Mouse (Mus musculus) mature B cell (primary cell): Measurements from ENCODE around the gene Hpse.

Experiments
- in situ Hi-C: fragments of 300-500 bp; cut with MboI; formaldehyde crosslinking; loops from 2 replicates; pipeline ENCODE4 v1.14.3; 2019

Gene Hpse

DNA sequence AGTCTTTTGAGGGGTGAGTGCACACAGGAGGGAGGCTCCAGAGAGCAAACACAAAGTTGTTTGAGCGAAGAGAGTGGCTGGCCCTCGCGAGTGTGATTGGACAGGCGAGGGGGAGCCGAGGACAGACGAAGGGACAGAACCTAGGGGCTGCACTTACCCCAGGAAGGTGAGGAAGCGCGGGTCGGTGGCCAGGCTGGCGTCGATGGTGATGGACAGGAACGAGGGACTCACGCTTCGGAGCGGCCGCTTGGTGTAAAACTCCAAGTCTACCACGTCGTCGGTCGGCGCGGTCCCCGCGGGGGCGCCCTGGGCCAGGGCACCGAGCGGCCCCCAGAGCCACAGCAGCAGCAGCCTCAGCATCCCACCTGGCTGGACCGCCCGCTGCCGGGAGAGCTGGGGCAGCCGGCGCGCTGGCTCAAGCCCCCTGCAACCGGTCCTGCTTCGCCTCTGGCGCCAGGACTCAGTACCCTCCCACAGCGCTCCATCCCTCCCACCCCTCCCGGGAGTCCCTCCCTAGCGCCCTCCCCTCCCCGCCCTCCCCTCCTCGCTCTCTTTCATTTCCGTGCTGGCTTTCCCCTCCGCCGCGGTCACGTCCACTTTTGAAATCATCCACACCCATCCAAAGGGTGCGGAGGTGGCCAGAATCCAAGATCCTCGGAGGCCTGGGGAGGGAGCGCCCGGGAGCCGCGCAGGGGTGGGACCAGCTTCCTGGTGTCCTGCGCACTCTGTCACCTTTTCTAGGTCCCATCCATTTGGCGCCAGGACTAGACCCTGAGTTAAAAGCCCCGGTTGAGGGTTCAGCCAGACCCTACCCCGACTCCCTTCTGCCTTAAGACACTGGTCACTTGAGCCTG lies at the start of gene Hpse:
Hpse (minus strand) TSS at position 482 of the 854 bp plus-strand sequence.
- in situ Hi-C loops = no loop called here

DNA sequence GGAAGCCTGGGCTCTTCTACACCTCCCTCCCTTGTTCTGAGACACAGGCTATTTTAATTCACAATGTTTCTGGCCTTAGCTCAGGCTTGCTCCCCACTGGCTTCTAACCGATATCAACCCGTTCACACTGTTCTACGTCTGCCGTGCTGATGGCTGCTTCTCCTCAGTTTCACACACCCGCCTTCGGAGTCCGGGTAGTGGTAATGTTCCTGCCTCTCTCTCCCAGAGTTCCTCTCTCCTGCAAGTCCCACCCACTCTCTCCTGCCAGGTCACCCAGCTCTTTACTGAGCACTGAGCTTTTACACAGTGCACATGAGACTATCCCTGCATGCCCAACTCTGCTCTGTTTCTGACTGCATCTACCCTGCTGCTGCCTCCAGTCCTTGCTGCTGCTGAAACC lies 46.5 kb upstream of the Hpse start:
- in situ Hi-C loops = no loop called here

DNA sequence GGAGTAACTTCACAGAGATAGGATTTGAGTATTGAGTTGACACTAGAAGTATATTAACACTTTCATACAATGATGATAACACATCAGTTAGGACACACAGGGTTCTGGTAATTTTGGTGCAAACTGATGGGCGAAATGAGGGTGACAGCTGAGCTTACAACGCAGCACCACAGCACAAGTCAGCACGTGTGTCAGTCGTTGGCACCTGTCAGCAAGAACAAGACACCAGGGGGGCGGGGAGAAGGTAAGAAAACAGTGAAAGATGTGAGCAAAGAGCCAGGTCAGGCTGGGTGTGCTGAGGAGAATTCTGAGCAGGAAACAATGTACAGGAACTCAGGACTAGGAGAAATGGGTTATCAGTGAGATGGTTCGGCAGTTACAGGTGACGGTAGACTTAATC lies 42.2 kb upstream of the Hpse start:
- in situ Hi-C loops = no loop called here

DNA sequence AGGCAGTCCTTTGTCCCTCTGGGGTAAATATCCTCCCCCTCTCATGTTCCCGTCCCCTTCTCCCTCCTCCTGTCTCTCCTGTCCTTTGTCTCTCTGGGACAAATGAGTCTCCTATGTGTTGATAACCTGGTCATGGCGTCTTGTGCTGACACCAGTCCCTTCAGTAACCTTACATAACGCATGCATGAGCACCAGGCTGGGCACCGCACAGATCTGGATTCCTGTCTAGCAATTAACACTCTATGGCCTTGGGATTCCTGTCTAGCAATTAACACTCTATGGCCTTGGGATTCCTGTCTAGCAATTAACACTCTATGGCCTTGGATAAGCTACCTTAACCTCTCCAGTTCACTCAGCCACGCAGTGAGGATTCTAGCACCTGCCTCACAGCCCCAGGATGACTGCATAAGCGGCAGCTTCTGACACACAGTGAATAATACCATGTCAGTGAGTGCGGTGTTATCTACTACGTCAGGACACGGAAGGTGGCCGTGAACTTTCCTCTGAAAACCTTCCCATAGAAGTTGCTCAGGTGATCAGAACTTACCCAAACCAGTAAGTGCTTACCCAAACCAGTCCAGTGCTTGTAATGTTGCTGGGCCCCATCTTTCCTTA lies 40.6 kb upstream of the Hpse start:
- in situ Hi-C loops = no loop called here

DNA sequence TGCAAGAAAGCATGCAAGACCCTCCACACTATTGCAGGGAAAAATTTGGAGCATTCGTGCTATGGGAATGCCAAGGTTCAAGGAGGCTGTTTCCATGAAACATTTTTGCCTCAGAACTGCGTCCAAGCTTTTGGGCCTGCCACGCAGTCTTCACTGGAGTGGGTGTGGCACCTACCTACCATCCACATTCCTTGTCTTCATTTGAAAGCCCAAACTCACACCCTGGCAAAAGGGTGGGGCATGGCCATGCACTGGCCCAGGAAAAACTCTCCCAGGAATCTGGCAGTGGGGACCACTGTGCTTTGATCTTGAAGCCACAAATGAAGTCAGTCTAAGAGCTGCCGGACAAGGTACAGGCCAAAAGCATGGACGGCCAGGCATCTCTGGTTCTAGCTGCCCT lies 38.6 kb upstream of the Hpse start:
- in situ Hi-C loops = no loop called here

DNA sequence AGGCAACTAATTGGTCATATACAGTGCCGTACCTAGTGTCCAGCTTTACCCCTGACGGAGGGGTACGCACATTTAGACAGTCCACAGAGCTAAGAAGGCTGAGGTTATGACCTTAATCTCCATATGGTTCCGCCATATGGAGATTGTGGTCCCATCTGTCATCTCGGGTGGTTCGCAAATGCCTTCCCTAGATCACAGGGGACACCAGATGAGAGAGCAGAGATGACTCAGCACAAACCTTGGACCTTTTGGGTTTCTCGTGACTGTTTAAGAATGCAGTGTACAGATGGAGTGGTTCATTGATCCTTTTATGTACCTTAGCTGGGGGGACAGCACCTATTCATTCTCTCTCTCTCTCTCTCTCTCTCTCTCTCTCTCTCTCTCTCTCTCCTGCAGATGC lies 33.9 kb upstream of the Hpse start:
- in situ Hi-C loops = no loop called here

DNA sequence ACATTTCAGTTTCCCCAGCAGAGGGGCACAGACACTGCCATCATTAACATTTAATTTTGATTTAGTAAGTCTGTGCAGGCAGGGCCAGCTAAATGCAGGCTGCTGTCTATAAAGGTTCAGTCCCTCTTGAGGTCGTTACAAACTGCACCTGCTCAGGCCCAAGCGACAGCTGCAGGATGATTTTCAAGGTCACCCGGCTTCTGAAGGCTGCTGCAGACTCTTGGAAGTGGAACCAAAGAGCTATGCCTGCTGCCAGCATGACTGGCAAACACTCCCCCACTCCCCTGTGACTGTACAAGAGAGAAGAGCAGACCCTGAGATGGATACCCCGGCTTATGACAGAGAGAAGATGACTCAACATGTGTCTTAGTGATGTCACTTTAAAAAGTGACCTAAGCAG lies 32.1 kb upstream of the Hpse start:
- in situ Hi-C loops = no loop called here

DNA sequence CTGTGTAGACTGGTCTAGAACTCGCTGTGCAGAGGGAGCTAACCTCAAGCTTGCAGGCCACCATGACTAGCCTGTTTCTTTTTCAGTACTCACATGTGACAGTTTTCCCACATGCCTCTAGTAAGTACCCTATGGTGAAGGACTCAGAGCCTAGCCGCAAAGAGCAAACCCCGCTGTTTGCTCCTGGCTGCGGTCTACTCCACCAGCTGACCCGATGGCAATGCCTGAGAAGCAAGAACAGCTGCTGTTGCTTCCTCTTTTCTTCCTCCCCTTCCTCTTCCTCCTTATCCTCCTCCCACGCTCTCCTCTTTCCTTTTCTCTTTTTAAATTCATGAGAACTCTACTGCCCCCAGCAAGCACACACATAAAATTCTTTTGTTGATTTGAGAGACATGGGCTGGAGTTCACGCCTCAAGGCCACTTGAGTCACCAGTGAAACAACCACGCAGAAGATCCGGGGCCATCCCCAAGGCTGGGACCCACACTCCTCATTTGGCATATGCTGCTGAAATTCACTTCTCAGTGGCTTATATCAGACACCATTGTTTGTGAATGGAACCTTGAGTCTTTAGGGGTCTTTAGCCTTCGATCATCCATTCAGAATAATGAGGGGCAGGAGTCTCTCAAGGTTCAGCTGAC lies 31.2 kb upstream of the Hpse start:
- in situ Hi-C loops = no loop called here

DNA sequence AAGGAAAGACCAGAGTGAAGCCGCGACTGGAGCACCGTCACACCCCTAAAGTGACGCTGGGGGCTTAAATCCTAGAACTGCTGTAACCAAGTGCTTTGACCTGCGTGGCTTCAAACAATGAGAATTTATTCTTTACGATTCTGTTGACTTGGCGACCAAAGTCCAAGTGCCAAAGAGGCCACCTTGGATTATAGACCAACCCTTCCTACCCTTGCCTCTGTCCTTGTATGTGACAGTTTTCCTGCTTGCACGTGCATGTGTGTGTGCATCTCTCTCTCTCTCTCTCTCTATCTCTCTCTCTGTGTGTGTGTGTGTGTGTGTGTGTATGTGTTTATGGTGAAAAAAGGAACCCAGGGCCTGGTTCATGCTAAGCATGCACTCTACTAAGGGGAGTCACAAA lies 19.3 kb upstream of the Hpse start:
- in situ Hi-C loops = no loop called here

DNA sequence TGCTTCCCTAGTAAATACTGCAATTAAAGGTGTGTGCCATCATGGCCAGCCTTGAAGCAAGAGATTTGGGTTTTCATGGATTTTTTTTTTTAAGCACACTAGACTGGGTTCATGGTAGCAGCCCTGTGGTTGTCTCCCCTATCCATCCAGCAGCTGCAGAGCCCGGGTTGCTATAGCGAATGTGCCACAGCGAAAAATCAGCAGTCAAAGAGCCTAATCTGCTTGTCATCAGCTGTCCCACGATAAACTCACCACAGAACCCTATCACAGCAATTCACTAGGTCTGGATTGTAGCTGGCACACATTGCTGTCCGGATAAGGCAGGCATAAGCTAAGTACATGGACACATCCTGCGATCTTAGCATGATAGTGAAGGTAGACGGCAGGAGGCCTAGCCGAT lies 17.4 kb upstream of the Hpse start:
- in situ Hi-C loops = no loop called here

DNA sequence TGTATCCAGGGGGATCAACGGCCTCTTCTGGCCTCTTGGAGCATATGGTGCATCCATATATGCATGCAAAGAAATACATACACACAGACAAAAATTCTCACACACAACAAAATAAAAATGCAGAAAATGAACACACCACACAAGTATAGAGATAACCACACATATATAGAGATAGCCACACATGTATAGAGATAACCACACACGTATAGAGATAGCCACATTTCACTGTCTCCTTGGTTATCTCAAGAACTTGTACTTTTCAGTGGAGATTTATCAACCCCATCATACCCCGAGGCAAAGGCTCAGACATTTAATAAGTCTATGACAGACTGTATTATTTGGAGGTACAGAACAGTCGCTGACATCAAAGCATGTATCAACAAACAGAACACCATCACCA lies 15.0 kb upstream of the Hpse start:
- in situ Hi-C loops = no loop called here

DNA sequence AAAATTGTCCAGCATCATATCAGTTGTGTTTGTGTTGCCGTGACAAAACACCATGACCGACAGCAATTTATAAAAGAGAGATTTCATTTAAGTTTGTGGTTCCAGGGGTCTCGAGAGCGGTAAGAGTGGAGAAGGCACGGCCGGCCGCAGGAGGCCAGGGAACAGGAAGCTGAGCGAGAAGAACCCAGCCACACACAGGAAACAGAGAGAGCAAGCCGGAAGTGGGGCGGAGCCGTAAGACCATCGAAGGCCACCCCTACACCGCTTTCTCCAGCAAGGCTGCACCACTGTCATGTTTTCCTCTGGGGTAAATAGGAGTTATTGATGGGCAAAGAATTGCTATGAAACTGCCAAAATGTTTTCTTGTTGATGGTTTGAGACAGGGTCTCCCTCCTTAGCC lies 9.2 kb upstream of the Hpse start:
- in situ Hi-C loops = no loop called here

DNA sequence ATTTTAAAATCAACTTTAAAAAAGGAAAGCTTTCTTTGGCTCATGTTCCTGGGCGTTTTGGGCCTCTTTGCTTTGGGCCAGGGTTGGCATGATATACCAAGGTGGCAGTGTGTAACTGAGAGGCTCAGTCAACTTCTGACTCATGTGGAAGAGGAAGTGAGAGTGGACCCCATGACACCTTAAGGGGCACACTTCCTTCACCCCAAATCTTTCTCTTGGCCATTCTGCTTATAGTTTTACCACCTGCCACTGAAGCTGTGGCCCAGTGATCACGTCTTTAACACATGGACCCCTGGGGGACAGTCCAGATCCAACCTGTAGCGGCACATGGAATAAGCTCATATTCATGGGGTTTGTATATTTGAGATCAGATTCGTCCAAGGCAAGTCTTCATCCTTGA lies 6.5 kb upstream of the Hpse start:
- in situ Hi-C loops = no loop called here

DNA sequence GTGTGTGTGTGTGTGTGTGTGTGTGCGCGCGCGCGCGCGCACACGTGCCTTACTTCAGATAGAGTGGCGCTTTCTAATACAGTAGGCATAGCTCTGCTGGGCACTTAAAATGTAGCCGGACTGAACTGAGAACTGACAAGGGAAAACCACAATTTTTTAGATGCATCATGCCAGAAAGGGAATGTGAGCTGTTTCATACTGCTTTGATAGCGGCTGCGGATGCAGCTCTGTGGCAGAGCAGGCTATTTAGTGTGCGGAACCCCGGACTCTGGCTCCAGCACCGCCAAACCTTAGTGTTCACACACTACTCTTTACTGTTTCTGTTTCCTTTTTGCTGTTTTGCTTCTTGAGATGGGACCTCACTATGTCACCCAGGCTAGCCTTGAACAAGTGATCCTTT lies 2.8 kb downstream of the Hpse start:
- in situ Hi-C loops = no loop called here

DNA sequence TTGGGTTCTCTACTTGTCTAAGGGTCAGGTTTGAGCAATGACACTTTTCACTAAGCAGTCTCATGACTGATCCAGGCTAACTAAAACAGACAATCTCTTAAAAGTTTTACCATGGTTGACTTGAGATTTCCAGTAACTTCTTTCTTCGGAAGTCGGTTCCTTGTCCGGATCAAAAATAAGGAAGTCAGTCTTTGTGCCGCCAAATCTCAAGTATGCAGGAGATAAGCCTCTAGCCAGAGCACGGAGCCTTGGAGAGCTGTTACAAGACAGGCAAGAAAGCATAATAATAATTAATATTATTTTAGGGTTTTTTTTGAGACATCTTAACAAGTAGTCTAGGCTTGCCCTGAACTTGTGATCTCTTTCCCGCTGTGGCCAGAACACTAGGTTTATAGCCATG lies 8.3 kb downstream of the Hpse start:
- in situ Hi-C loops = no loop called here

DNA sequence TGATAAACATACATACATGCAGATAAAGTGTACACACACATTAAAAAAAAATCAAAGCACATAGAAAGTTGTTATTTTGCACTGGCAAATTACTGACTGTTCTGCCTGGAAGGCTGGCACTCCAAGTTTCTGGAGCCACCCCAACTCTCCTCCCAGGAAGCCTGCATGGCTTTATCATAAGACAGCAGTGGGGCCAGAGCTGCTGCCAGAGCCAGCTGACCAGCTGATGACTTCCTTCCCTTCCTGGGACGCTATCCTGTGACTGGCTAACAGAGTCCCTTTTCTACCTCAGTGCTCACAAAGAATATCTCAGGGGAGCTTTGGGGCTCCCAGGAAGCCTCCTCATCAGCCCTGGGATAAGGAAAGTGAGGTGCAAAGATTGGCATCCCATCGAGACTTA lies 9.5 kb downstream of the Hpse start:
- in situ Hi-C loops = no loop called here

DNA sequence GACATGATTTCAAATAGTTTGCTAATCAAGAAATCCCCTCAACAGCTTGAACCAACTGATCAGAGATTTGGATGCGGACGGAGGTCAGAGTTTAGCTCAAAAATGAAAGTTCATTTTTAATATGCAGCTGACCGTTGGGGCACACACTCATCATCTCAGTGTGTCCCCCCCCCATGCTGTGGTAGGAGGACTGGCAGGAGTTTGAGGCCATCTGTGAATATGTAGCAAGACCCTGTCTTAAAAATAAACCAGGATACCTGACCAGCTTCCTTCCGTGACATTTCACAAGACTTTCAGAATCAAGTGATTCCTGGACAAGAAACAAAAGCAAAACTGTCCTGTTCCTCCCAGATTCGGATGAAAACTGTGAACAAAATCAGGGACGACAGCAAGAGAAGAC lies 10.5 kb downstream of the Hpse start:
- in situ Hi-C loops = no loop called here

DNA sequence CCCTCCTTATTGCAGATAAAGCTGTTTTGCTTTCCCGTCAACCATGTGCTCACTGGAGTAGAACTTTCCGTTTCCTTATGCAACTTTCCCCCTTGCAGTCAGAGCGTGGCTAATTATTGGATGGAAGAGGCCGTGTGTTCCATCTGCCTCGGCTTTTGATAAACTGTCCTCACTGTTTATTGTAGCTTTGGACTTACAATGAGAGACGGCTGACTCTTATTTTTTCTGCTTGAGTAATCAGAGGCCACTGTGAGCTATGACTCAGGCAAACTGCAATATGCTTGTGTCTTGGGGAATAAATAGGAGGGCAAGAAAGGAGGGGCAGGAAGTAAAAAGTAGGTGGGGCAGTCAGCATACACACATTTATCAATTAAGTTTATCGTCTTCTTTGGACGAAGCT lies 12.8 kb downstream of the Hpse start:
- in situ Hi-C loops = no loop called here

DNA sequence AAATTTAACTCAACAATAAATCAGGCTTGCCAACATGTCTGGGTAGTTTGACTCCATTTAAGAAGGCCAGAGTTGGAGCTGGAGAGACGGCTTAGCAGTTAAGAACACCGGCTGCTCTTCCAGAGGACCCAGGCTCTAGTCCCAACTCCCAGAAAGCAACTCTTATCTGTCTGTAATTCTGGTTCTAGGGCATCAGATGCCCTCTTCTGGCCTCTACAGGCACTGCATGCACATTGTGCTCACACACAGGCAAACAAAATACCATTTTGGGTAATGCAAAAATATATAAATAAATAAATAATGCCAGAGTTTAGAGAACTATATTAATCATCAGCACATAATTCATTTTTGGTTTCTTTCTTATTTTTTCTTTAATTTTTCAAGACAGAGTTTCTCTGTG lies 15.2 kb downstream of the Hpse start:
- in situ Hi-C loops = no loop called here

DNA sequence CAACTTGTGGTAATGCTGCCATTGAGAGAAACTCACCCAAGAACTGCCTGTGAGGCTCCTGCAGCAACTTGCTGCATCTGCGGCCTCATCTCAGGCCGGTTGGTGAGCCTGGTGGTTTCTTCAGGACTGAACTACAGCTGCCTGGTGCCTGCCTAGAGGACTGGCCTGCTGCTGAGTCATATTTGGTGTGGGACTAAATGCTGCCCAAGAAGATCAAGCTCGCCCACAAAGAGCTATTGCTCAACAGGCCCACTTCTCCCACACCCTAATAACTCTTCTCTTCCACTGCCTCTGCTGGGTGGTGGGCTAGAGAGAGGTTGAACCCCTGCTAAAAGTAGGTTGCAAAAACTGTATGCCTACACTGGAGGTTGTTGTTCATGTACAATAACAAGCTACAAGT lies 17.2 kb downstream of the Hpse start:
- in situ Hi-C loops = no loop called here

DNA sequence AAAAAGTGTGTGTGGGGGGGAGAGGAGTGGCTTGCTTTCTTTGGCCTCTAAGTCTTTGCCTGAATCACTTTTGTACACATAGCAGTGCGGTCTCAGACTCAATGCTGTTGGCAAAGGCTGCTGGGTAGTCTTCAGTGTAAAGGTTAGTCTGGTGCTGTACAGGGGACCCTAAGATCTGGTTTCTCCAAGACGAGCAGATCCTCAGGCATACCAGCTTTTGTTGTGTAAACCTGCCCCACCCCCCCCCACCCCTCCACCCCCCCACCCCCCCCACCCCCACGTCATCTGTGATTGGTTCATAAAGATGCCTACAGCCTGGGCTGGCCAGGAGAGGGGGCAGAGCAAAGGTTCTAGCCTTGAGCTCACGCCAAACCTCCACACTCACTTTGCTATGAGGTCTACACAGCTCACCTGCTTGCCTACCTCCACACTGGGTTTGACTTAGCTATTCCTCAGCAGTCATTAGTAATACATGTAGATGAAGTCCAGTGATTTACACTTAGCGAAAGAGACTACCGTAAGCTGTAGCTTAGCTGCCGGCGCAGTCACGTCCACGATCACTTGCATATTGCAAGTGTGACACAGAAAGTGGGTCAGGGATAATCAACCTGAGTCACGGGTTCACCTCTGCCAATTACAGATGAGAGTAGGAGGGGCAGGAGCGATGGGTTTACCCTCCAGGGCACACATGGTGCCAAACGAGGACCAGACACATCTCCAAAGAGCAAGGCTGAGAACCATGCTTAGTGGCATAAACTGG lies 18.5 kb downstream of the Hpse start:
- in situ Hi-C loops = no loop called here

DNA sequence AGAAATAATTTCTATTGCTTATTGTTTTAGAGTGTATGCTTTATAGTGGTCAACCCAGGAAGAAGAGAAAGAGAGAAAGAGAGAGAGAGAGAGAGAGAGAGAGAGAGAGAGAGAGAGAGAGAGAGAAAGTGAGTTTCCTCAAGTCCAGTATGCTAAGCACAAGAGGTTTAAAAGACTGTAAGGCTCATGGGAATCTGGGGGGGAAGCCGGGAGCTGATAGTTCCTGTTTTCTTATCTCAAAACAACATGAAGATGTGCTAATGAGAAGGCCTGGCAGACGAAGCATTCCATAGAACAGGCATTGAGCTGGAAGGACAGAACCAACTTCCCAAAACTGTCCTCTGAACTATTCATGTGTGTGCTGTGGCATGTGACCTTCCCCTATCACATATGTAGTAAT lies 21.6 kb downstream of the Hpse start:
- in situ Hi-C loops = loop anchor here (25.0 kb wide), 1 partner anchor 214 kb away; no protein-coding TSS in a partner anchor
